Mouse (Mus musculus): ENCODE data around the gene Fancd2os.

Gene Fancd2os

DNA sequence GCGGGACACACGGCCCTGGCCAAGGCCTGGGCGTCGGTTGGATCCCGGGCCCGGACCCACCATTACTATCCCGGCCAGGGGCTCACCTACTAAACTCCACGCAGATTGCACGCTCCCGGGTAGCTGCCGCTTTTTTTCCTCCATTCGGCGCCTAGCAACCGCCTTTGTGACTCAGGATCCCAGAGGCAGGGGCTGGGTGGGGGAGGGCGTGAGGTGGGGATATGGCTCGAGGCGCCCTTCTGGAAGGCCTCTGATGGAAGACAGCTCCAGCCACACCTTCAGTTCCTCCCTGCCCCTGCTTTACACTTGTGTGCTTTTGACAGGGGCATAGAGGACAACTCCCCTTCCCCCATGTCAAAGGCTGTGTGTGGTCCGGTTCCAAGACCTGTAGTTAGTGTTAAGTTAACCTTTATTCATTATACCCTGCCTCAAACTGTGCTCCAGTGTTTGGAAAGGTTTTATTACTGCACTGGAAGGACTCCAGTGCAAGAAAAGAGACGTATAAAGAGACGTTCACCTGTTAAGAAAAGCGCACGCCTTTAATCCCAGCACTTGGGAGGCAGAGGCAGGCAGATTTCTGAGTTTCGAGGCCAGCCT lies at the start of gene Fancd2os:
TSS of gene Fancd2os (minus strand) at position 173 of the 597 bp plus-strand sequence.
- DNase-seq = no peak

DNA sequence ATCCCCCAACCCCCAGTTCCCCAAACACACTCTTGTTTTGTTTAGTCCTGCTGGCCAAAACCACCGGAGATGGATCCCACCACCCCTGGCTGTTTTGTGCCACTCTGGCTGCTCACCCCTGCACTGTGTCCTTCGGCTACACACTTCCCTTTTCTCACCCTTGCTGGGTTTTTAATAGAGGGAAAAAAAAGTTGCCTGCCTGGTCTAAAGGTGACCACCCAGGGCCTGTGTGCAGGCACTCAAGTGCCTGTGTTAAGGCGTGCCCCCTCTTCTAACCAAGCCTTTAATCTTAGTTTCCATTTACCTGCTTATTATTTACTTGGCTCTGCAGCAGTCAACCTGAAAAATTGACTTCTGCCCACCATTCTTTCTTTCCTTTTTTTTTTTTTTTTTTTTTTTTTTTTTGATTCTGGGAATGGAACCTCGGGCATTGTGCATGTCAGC lies 49.7 kb upstream of the Fancd2os start:
- no peak for DNase-seq

DNA sequence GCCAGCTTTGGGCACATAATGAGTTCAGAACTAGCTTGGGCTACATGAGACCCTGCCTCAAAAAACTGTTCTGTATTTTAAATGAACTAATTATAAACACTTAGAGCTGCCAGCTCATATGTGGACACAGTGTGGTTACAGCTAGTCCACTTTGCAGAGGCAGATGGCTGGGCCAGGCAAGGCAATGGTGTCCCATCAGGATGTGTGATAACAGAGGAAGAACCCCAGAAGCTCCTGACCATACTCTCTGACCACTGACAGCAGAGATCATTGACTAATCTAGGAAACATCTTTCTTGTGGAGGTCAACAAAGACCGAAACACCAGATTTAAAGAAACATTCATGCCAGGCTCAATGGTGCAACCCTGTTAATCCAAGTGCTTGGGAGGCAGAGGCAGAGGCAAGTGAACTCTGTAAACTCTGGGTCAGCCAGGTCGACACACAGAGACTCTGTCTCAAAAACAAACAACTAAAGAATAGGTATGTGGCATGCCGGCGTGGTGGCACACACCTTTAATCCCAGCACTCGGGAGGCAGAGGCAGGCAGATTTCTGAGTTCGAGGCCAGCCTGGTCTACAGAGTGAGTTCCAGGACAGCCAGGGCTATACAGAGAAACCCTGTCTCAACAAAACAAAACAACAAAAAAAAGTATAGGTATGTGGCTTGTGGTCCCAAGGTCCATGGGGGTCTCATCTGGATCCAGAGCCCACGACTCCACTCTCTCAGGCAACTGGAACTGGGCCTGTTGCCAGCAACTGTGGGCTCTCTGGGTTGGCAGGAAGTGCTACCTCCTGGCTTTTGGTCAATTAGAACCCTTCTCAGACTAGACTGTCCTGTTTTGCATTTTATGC lies 49.1 kb upstream of the Fancd2os start:
- no peak for DNase-seq

GRCm38 (mm10) chr6:113644808-113645207 lies 44.3 kb upstream of the Fancd2os start:
- DNase-seq = no peak

- no peak for DNase-seq
Observed at GRCm38 (mm10) chr6:113643967-113644366, 43.5 kb upstream of the Fancd2os start.

GRCm38 (mm10) chr6:113643021-113643420 lies 42.5 kb upstream of the Fancd2os start:
- DNase-seq = no peak

DNA sequence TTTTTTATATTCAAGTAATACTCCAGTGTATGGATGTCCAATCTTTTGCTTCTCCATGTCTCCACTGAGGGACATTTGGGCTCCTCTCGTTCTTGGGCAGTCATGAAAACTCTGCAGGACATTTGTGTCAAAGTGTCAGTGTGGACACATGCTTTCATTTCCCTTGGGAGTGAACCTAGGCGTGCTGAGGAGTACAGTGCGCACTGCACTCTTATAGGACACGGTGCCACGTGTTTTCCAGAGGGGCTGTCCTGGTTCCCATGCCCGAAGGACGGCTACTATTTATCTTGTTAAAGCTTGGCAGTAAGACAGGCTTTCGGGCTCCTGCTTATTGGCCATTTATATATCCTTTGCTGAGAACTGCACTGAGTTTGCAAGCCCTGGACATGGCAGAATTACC lies 42.1 kb upstream of the Fancd2os start:
- no peak for DNase-seq

DNA sequence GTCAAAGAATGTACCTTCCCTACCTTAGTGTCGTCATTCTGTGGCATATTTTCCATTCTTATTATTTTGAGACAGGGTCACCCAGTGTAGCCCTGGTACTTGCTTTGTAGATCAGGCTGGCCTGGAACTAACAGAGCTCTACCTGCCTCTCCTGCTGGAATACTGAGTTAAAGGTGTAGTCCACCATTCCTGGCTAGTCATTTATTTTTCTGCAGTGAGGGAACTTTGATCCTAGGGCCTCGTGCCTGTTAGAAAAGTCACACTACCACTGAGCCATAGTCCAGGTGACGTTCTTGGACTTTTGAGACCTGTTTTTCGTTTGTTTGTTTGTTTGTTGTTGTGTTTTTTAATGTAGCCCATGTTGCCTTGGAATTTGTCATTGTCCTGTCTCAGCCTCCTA lies 38.7 kb upstream of the Fancd2os start:
- no peak for DNase-seq

DNA sequence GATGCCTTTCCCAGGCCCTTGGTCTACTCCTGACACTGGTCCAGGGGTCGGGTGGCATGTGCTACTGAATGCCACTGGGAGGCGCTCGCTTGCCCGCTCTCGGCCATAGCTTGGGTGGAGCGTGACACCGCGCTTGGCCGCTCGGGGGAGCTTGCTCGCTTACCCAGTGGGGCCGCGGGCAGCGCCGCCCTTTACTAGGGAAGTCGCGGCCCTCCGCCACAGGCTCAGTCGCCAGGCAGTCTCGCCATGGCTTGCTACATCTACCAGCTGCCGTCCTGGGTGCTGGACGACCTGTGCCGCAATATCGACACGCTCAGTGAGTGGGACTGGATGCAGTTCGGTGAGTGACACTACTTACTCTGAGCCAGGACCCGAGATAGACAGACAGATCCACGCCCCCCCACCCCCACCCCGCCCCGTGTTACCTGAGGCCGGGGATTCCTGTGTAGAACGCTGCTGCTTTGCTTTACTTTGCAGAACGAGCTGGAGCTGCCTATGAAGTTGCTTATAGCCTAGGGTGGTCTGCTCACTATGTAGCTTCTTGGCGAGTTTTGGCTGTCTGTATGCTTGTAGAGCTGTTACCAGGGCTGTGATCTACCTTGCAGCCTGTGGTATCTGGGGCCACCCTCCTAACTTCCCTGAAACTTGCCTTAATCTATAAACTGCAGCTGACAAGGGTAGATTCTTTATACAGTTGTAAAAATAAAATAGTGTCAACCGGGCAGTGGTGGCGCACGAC lies 38.0 kb upstream of the Fancd2os start, which contains the start of gene Irak2:
TSS of gene Irak2 (plus strand) at position 166 of the 739 bp plus-strand sequence.
- DNase-seq = peak; percentile 95

DNA sequence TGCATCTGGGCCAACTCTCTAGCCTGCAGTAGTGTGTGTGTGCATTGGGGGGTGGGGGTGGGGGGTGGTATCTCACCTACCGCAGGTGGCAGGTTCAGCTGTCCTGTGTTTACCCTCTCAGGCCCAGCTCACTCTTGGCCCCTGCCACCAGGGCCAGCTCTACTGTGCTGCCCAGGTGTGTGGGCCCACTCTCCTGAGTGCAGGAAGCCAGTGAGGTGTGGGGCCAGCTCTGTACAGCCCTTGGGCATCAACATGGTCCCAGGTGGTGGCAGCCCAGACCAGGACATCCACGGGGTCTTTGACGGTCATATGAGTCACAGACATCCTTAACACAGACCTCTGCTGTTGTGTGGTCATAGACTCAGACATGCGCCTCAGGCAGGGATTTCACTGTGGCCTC lies 32.3 kb upstream of the Fancd2os start:
- no peak for DNase-seq

DNA sequence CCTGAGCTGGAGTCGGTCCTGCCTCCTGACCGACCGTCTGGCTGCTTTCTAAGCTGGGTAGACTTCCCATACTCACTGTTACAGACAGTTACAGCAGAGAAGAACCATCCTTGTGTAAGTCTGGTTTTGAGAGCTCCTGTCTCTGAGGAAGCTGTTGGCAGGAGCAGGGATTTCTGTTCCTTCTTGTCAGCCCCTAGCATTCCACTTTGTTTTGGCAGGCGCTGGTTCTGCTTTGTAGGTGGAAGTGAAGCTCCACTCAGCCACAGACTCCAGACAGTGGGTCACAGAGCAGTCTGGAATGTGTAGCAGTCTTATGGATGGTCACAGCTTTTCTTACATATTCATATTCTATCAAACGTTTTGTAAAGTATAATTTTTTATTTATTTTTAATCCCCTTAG lies 29.8 kb upstream of the Fancd2os start:
- no peak for DNase-seq

DNA sequence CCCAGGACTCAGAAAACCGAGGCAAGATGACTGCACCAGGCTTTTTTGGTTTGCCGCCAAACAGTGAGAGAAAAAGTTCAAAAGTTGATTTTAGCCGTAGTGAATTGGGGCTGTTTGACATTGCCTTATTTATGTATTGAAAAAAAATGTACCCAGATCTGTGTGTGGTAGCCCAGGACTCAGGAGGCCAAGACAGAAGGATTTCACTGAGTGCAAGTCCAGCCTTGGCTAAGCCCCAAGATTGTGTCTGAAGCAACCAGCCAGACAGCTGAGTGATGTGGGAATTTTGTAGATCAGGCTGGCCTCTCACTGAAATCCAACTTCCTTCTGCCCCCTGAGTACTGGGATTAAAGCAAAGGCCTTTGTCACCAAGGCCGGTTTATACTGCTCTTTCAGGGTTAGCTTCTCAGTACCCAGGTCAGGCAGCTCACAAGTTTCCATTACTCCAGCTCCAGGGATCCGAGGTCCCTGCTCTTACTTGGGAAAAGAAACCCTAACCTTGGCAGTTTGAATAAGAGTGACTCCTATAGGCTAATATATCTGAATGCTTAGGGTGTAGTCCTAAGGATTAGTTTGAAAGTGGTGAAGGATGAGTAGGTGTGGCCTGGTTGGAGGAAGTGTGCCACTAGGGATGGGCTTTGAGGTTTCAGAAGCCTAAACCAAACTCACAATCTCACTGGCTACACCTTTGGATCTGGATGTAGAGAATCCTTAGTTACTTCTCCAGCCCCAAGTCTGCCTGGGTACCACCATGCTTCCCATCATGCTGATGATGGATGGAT lies 24.7 kb upstream of the Fancd2os start:
- DNase-seq = peak; percentile 7 to 19

- peak; percentile 78 to 81 for DNase-seq
Observed at GRCm38 (mm10) chr6:113623941-113624751, 23.6 kb upstream of the Fancd2os start, which contains the start of gene Vhl. TSS of gene Vhl (plus strand) at chr6:113623959.

DNA sequence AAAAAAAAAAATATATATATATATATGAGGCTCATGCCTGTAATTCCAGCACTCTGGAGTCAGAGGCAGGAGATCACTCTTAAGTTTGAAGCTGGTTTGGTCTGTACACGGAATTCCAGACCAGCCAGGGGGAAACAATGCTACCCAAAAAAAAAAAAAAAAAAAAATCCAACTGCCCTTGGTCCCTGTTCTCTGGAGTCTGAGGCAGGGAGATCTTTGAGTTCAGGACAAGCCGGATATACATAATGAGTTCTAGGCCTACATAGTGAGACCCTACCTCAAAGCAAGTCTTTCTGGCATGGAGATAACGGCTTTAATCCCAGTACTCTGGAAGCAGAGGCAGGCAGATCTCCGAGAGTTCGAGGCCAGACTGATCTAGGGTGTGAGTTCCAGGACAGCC lies 22.9 kb upstream of the Fancd2os start:
- DNase-seq = peak in 1 of 2 experiments; percentile 12

DNA sequence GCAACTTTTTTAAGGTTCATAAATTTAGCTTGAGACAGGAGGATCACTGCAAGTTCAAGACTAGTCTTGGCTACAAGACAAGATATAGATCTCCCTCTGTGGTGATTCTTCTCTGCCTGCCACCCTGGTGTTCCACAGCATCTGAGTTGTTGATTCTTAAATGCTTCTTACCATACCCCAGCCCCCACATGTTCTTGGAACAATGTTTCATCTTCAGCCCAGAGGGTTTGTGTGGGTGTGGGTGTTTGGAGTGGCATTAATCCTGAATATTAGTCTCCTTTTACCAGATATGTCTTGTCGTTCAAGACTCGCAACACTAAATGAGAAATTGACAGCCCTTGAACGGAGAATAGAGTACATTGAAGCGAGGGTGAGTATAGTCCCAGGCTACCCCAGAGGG lies 15.0 kb upstream of the Fancd2os start:
- no peak for DNase-seq

- DNase-seq = no peak
Observed at GRCm38 (mm10) chr6:113614997-113615396, 14.5 kb upstream of the Fancd2os start.

DNA sequence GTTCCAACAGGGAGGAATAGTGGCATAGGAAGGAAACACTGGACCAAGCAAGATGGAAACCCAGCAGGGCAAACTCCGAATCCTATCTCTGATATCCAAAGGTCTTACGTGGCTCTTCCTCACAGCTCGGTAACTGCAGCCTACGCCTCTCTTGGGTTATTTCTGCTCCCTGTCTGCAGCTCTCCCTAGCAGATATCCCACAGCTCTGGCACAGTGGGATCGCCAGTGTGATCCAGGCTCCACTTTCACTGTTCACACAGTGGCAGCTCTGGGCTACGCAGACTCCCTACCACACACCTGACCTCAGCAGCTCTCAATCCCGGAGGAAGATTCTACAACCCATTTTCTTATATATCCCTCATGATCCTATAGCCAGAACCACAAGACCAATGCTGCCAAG lies 13.6 kb upstream of the Fancd2os start:
- DNase-seq = no peak

DNA sequence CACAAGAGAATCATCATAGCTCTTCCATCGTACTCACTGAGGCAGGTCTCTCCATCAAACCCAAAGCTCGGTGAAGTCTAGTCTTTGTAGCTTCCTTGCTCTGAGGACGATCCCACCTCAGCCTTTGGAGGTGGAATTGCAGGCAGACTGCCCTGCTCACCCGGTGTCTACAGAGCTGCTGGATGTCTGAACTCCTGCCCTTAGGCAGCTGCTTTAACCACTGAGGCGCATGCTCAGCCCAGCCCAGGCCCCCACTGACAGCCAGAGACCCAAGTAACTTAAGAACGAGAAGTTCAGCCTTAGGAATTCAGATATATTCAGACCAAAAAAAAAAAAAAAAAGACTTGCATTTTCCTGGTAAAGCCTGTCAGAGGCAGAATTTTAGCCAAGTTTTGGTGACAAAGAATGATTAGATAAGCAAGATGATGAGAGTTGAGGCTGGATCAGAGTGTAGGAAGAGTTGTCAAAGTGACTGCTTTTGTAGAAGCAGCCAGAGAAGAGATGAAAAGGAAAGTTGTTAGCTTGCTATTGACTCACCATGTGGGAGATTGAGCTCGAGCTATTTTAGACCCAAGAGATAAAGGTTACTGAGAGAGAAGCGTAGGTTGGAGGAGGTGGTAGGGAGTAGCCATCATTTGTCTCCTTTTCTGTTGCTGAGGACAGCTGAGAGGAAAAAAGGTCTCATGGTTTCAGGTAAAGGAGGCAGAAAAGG lies 11.9 kb upstream of the Fancd2os start:
- no peak for DNase-seq

DNA sequence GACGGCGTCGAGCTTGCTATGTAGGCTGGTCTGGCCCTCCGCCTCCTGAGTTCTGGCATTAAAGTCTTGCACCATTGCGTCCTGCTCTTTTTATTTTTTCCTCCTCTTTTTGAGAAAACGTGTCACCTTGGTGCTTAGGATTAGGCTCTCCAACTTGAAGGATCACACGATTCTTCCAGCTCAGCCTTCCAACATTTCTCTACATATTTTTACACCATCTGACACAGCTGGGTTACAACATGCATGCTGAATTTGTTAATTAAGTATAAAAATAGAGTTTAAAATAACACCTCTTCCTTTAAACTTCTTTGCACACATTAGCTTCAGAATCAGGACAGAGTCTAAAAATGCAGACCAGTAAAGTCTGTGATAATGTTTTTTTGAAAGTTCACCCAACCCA lies 8.8 kb upstream of the Fancd2os start:
- no peak for DNase-seq

- DNase-seq = no peak
Observed at GRCm38 (mm10) chr6:113608871-113609270, 8.4 kb upstream of the Fancd2os start.

DNA sequence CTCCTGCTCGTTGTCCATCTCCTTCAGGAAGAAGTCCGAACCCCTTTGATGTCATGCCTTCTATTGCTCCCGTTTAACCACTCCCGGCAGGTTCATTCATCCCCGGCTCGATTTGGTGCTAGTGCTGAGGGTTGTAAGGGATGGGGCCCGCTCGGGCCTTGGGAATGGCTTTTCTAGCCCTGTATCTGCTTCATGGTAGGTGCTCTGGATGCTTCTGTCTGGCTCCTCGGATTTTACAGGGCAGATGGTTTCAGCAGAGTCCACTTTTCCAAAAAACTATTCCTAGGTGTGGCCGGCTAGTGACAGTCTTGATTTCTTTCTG lies 4.7 kb upstream of the Fancd2os start:
- no peak for DNase-seq
